Mouse (Mus musculus): Measurements from ENCODE around the gene Tnni1.
A peak's percentile ranks its signal among the peaks of the same experiment; 100 is the strongest.

DNA sequence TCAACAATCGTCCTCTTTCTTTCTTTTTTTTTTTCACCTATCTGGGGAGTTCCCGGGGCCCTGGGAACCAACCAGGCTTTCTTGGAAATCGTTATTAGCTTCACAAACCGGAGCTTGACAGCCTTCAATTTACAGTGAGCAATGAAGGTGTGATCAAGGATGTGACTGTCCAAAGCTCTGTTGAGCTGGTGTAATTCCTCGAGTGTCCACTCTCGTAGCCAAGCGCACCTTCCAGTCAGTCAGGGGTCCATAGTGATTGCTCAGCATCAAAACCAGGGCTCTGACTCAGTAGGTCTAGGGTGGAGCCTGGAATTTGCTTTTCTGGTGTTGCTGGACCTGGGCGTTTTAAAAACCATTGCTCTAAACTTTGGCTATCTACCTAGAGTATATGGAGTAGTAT, 19.0 kb upstream of the Tnni1 start:
- TF ChIP-seq CTCF (IDR thresholded peaks at IDR 0.05; ENCODE audit: low read depth), result 0 out of 2 replicates have a peak, but pooled peaks have one; percentile 10
- TF ChIP-seq EP300 (IDR thresholded peaks at IDR 0.05; ENCODE audit: low read depth), result no peak

All from liver, embryonic 14.5 days (tissue).